Mouse (Mus musculus) forebrain, embryonic 13.5 days (tissue): ENCODE data around the gene Dpp3. TPM values are rescaled to one million over a fixed set of nuclear protein-coding genes. Genes with fewer than 3 reads are reported as not detected.
"Not testable (repeated sequence)": the region's sequence is repeated elsewhere in the genome, so short reads cannot be mapped to it uniquely, and the experiment has no call there.

Experiments used
- ATAC-seq: fragments of 200-750 bp; cut with Nextera tagmentation; 2 replicates; pipeline ENCODE4 v1.8.0; 2017
- H3K27ac ChIP-seq: fragments of 300-500 bp; sonication (generic); 2 replicates; pipeline ENCODE4 v1.5.1; 2015; ENCODE audit warnings: inconsistent platforms, mild to moderate bottlenecking, moderate library complexity
- H3K27me3 ChIP-seq: fragments of 300-500 bp; sonication (generic); 2 replicates; pipeline ENCODE4 v1.6.1; 2015; ENCODE audit warnings: mild to moderate bottlenecking, inconsistent platforms
- H3K36me3 ChIP-seq: fragments of 300-500 bp; sonication (generic); 2 replicates; pipeline ENCODE4 v1.6.1; 2015; ENCODE audit warnings: mild to moderate bottlenecking, inconsistent platforms; ENCODE audit not compliant: poor library complexity, severe bottlenecking
- H3K4me1 ChIP-seq: fragments of 300-500 bp; sonication (generic); 2 replicates; pipeline ENCODE4 v1.6.1; 2015; ENCODE audit warnings: inconsistent platforms
- H3K4me2 ChIP-seq: fragments of 300-500 bp; sonication (generic); 2 replicates; pipeline ENCODE4 v1.6.1; 2015; ENCODE audit warnings: inconsistent platforms, mild to moderate bottlenecking, moderate library complexity
- H3K4me3 ChIP-seq: fragments of 300-500 bp; sonication (generic); 2 replicates; pipeline ENCODE4 v1.5.1; 2015; ENCODE audit warnings: mild to moderate bottlenecking, inconsistent platforms
- H3K9ac ChIP-seq: fragments of 300-500 bp; sonication (generic); 2 replicates; pipeline ENCODE4 v1.6.1; 2015; ENCODE audit warnings: mild to moderate bottlenecking, inconsistent platforms
- H3K9me3 ChIP-seq: fragments of 300-500 bp; sonication (generic); replicated peaks from 2 replicates; pipeline ENCODE4 v1.6.1; 2016; ENCODE audit warnings: inconsistent platforms
- WGBS: fragments of 180-500 bp; shearing (Covaris S2); methylation state at CpG from one replicate; pipeline ENCODE4 v1.1.7; 2015; 5-methylcytosine and 5-hydroxymethylcytosine counted together
- polyA plus RNA-seq: library from polyadenylated mRNA; unstranded; fragments of >200 nt; fragmentation: Nextera tagmentation; extraction: Ambion mirVana; gene quantifications from 2 replicates; pipeline ENCODE4 v1.2.1, GENCODE M21; 2015

Gene Dpp3
- 118 and 132 TPM in 2 replicates for polyA plus RNA-seq

- H3K27ac ChIP-seq, result peak within 1 kb of the TSS; percentile 62
- H3K9ac ChIP-seq, result peak within 1 kb of the TSS; percentile 68
- peak; percentile 98 for ATAC-seq
- peak within 1 kb of the TSS; percentile 84 for H3K4me2 ChIP-seq
- peak within 1 kb of the TSS; percentile 74 for H3K4me3 ChIP-seq
- no peaks in the 10 kb centered on the region for H3K27me3 ChIP-seq
- no peaks in the 10 kb centered on the region for H3K9me3 ChIP-seq
- WGBS, result under 1% methylated on average over 32 of the region's 32 CpGs
- H3K4me1 ChIP-seq, result peaks cover 25% of the 10 kb centered on the region
- peaks cover 30% of the 10 kb centered on the region for H3K36me3 ChIP-seq
Measured at GRCm38 (mm10) chr19:4927904-4928531, at the start of gene Dpp3. Gene Dpp3, minus strand, starts transcription at chr19:4928287.

GRCm38 (mm10) chr19:4968236-4968635, 40.1 kb upstream of the Dpp3 start:
- ATAC-seq, result no peak
- Histone ChIP-seq H3K4me3 (no peak overlapping the region), H3K36me3 (peaks cover 38% of the 10 kb centered on the region), H3K4me1 (peaks cover under 1% of the 10 kb centered on the region; the same call in 1 of the 2 replicates), H3K27me3 (no peaks in the 10 kb centered on the region), H3K9ac (no peak overlapping the region), H3K9me3 (no peaks in the 10 kb centered on the region), H3K4me2 (no peak overlapping the region), H3K27ac (no peak overlapping the region)
- 98% methylated on average over 2 of the region's 2 CpGs for WGBS

DNA sequence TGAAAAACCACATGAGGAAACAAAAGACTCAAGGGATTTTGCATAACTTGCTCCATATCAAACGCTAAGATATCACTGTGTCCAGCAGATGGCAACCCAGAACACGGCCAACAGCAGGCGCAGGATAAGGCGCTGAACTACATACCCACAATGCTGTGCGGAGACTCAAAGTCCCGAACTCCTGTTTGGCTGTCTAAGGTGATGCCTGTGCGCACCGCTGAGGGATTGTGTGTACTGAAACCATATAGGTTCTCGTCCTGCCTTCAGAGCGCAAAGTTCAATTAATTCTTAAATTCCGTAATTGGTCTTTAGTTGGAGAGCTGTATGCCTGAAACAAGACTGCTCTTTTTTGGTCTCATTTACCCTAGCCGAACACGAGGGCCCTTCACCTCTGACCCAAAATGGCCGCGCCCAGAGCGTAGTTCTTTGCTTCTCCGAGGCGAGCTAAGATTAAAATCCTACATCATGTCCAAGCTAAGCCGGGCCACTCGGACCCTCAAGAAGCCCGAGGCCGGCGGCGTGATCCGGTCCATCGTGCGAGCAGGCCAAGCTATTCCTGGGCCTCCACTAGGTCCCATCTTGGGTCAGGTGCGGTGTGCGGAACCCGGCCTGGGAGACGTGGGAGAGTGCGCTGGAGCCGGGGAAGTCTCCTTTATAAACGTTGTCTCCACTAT, 34.0 kb upstream of the Dpp3 start, which contains the start of gene Mrpl11:
Gene Mrpl11, plus strand, starts transcription at position 220 of the 674 bp plus-strand sequence.
- ATAC-seq, result peak; percentile 99
- Histone ChIP-seq H3K4me2 (peak within 1 kb of the TSS; percentile 72), H3K9me3 (no peaks in the 10 kb centered on the region), H3K36me3 (peaks cover 27% of the 10 kb centered on the region), H3K4me3 (peak within 1 kb of the TSS; percentile 74), H3K9ac (peak within 1 kb of the TSS; percentile 87), H3K4me1 (peaks cover 10% of the 10 kb centered on the region), H3K27me3 (peaks cover 10% of the 10 kb centered on the region), H3K27ac (peak within 1 kb of the TSS; percentile 75)
- 0% methylated on average over 34 of the region's 34 CpGs for WGBS

GRCm38 (mm10) chr19:4948641-4949040, 20.6 kb upstream of the Dpp3 start:
- not testable (repeated sequence) for H3K27ac ChIP-seq

GRCm38 (mm10) chr19:4945540-4945939, 17.5 kb upstream of the Dpp3 start:
- no peak overlapping the region for H3K27ac ChIP-seq
- H3K36me3 ChIP-seq, result no peaks in the 10 kb centered on the region
- no peak for ATAC-seq
- no peak overlapping the region for H3K4me3 ChIP-seq
- H3K27me3 ChIP-seq, result peaks cover 14% of the 10 kb centered on the region
- H3K9me3 ChIP-seq, result no peaks in the 10 kb centered on the region
- H3K4me1 ChIP-seq, result peaks cover 16% of the 10 kb centered on the region
- H3K4me2 ChIP-seq, result no peak overlapping the region
- H3K9ac ChIP-seq, result no peak overlapping the region
- 39% methylated on average over 6 of the region's 6 CpGs for WGBS

More at GRCm38 (mm10) chr19:4948641-4949040, 20.6 kb upstream of the Dpp3 start:
- not testable (repeated sequence) for H3K27me3 ChIP-seq, H3K36me3 ChIP-seq, H3K4me3 ChIP-seq, ATAC-seq, H3K4me2 ChIP-seq, H3K4me1 ChIP-seq, H3K9ac ChIP-seq, H3K9me3 ChIP-seq
- 80% methylated on average over 9 of the region's 9 CpGs for whole genome bisulfite sequencing

- Histone ChIP-seq H3K27ac (no peak overlapping the region; the same call in 1 of the 2 replicates), H3K4me3 (peak overlapping the region; percentile 60), H3K27me3 (peaks cover 21% of the 10 kb centered on the region), H3K36me3 (no peaks in the 10 kb centered on the region), H3K4me2 (peak overlapping the region; percentile 86), H3K9me3 (no peaks in the 10 kb centered on the region), H3K9ac (peak overlapping the region; percentile 70), H3K4me1 (peaks cover 16% of the 10 kb centered on the region)
- ATAC-seq, result peak; percentile 75
- 8% methylated on average over 13 of the region's 13 CpGs for WGBS
Measured at GRCm38 (mm10) chr19:4943253-4943588, 15.1 kb upstream of the Dpp3 start.

- peaks cover 16% of the 10 kb centered on the region for H3K4me1 ChIP-seq
- H3K4me3 ChIP-seq, result peak within 1 kb of the TSS; percentile 60
- H3K9ac ChIP-seq, result peak within 1 kb of the TSS; percentile 70
- H3K27me3 ChIP-seq, result peaks cover 21% of the 10 kb centered on the region
- peak within 1 kb of the TSS; percentile 86 for H3K4me2 ChIP-seq
- ATAC-seq, result peak; percentile 97
- under 1% methylated on average over 42 of the region's 55 CpGs for WGBS
- no peaks in the 10 kb centered on the region for H3K36me3 ChIP-seq
- peak within 1 kb of the TSS; percentile 7; the same call in 1 of the 2 replicates for H3K27ac ChIP-seq
- no peaks in the 10 kb centered on the region for H3K9me3 ChIP-seq
Measured at GRCm38 (mm10) chr19:4942551-4943252, 14.6 kb upstream of the Dpp3 start, which contains the start of gene Peli3. Gene Peli3, minus strand, starts transcription at chr19:4943127.

- peaks cover 25% of the 10 kb centered on the region for H3K27me3 ChIP-seq
- 88% methylated on average over 17 of the region's 17 CpGs for WGBS
- peaks cover 9% of the 10 kb centered on the region; the same call in 1 of the 2 replicates for H3K4me1 ChIP-seq
- no peak overlapping the region for H3K4me2 ChIP-seq
- no peak overlapping the region for H3K27ac ChIP-seq
- peaks cover 6% of the 10 kb centered on the region; the same call in 1 of the 2 replicates for H3K36me3 ChIP-seq
- no peak overlapping the region for H3K9ac ChIP-seq
- no peak overlapping the region for H3K4me3 ChIP-seq
- no peak for ATAC-seq
- H3K9me3 ChIP-seq, result no peaks in the 10 kb centered on the region
Measured at GRCm38 (mm10) chr19:4937444-4938310, 9.6 kb upstream of the Dpp3 start.

DNA sequence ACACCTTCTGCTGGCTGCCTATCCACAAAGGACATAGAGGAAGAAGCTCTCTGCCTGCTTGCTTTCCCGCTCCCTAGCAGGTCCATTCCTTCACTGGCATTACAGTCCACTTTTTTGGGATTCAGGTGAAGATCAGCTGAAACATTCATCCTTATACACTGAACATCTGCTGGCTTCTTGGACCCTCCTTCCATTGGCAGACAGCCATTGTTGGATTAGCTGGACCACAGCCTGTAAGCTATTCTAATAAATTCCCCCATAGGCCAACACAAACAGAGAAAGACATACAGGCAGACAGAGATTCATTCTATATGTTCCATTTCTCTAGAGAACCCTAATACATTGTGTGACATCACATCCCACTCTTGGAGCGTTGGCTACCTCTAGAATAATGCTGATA, 8.8 kb upstream of the Dpp3 start:
- peaks cover 6% of the 10 kb centered on the region; the same call in 1 of the 2 replicates for H3K36me3 ChIP-seq
- H3K27me3 ChIP-seq, result peaks cover 22% of the 10 kb centered on the region
- H3K9ac ChIP-seq, result no peak overlapping the region
- no peak overlapping the region for H3K4me2 ChIP-seq
- no peak overlapping the region for H3K4me3 ChIP-seq
- no peaks in the 10 kb centered on the region for H3K9me3 ChIP-seq
- H3K4me1 ChIP-seq, result peaks cover 4% of the 10 kb centered on the region; the same call in 1 of the 2 replicates
- no peak overlapping the region for H3K27ac ChIP-seq
- WGBS, result 90% methylated on average over 2 of the region's 2 CpGs
- no peak for ATAC-seq

DNA sequence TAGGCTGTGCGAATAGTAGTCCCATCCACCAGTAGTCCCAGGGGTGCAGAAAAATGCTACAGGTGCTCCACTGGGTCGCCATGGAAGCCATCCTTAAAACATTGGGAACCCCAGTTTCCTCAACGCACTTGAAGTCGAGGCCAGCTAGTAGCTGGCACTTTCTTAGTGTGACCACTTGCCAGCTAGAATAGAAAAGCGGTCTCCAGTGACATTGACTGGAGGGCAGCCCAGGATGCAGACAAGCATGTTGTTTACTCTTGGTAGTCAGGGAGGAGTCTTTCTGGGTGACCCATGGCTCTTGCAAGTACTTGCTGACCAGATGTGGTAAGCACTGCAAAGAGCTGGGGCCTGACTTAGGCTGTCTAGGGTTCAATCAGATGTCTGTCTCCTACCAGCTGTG, 694 bp upstream of the Dpp3 start:
- peak overlapping the region; percentile 62; the same call in 1 of the 2 replicates for H3K27ac ChIP-seq
- H3K4me2 ChIP-seq, result peak overlapping the region; percentile 84
- H3K36me3 ChIP-seq, result peaks cover 23% of the 10 kb centered on the region
- H3K27me3 ChIP-seq, result no peaks in the 10 kb centered on the region
- 58% methylated on average over 5 of the region's 5 CpGs for WGBS
- H3K9me3 ChIP-seq, result no peaks in the 10 kb centered on the region
- peak overlapping the region; percentile 74 for H3K4me3 ChIP-seq
- ATAC-seq, result no peak
- H3K4me1 ChIP-seq, result peaks cover 25% of the 10 kb centered on the region
- peak overlapping the region; percentile 68 for H3K9ac ChIP-seq

- H3K9ac ChIP-seq, result no peak overlapping the region
- H3K27ac ChIP-seq, result no peak overlapping the region
- ATAC-seq, result no peak
- 97% methylated on average over 11 of the region's 11 CpGs for WGBS
- H3K9me3 ChIP-seq, result no peaks in the 10 kb centered on the region
- H3K27me3 ChIP-seq, result no peaks in the 10 kb centered on the region
- H3K4me3 ChIP-seq, result no peak overlapping the region
- no peak overlapping the region for H3K4me2 ChIP-seq
- H3K4me1 ChIP-seq, result peaks cover 25% of the 10 kb centered on the region
- H3K36me3 ChIP-seq, result peaks cover 57% of the 10 kb centered on the region
Measured at GRCm38 (mm10) chr19:4925121-4925860, 2.8 kb downstream of the Dpp3 start.
